Mouse (Mus musculus) CH12.LX (cell line): ENCODE measurements around the gene Pofut1. TPM values are rescaled to one million over a fixed set of nuclear protein-coding genes. Genes with fewer than 3 reads are reported as not detected.
A peak's percentile ranks its signal among the peaks of the same experiment; 100 is the strongest.

ENCODE experiments used
- DNase-seq: peaks from one replicate; pipeline ENCODE4 v3.0.0-alpha.2; 2013; ENCODE audit errors: extremely low read depth
- H3K27ac ChIP-seq: 2 replicates; pipeline ENCODE4 v1.5.1; 2012; ENCODE audit warnings: low read depth, mild to moderate bottlenecking, control low read depth, moderate library complexity; ENCODE audit not compliant: insufficient read depth
- H3K27me3 ChIP-seq: replicated peaks from 2 replicates; pipeline ENCODE3; 2012; ENCODE audit warnings: inconsistent platforms
- H3K36me3 ChIP-seq, 2 experiments: replicated peaks in 1 of 2; 2 replicates each; pipeline versions ENCODE3 to v1.6.1; 2012; ENCODE audit warnings: inconsistent platforms in 1 of 2, low read length in 1 of 2, mild to moderate bottlenecking in 1 of 2, mixed read lengths in 1 of 2, moderate library complexity in 1 of 2; ENCODE audit not compliant: control insufficient read depth in 1 of 2, insufficient read depth in 1 of 2
- H3K4me1 ChIP-seq, 2 experiments: 2 replicates each; pipeline ENCODE4 v1.6.1; 2012; ENCODE audit warnings: inconsistent platforms in 1 of 2, moderate library complexity in 1 of 2; ENCODE audit not compliant: insufficient read depth in 2 of 2, control insufficient read depth in 1 of 2
- H3K4me2 ChIP-seq: 2 replicates; pipeline ENCODE4 v1.6.1; 2012; ENCODE audit warnings: low read depth, mild to moderate bottlenecking, control low read depth; ENCODE audit not compliant: poor library complexity, insufficient read depth, severe bottlenecking
- H3K4me3 ChIP-seq, 3 experiments: fragments of 150-350 bp in 1 of 3; sonication (generic) in 1 of 3; replicated peaks in 1 of 3; 2 replicates each; pipeline versions ENCODE3 to v1.5.1; 2011 to 2012; ENCODE audit warnings: low read depth in 2 of 3, low read length in 2 of 3, mild to moderate bottlenecking in 2 of 3, moderate library complexity in 2 of 3, control low read depth in 1 of 3, improper control_type of control experiment in 1 of 3, inconsistent platforms in 1 of 3, mixed read lengths in 1 of 3; ENCODE audit not compliant: poor library complexity in 1 of 3
- H3K79me2 ChIP-seq: replicated peaks from 2 replicates; pipeline ENCODE4 v1.6.1; 2012; ENCODE audit warnings: mild to moderate bottlenecking, moderate library complexity; ENCODE audit not compliant: control insufficient read depth, poor library complexity, insufficient read depth, severe bottlenecking; ENCODE audit errors: extremely low read depth
- H3K9ac ChIP-seq: 2 replicates; pipeline ENCODE4 v1.6.1; 2012; ENCODE audit warnings: low read depth, mild to moderate bottlenecking, control low read depth, moderate library complexity; ENCODE audit not compliant: insufficient read depth
- H3K9me3 ChIP-seq: replicated peaks from 2 replicates; pipeline ENCODE3; 2012; ENCODE audit warnings: low read length, inconsistent platforms, mixed read lengths
- BHLHE40 ChIP-seq: IDR thresholded peaks from 2 replicates; pipeline ENCODE4 v1.6.1; 2011; ENCODE audit warnings: mild to moderate bottlenecking, low read depth, low read length, improper control_type of control experiment
- CHD2 ChIP-seq: IDR thresholded peaks from 2 replicates; pipeline ENCODE4 v1.6.1; 2011; ENCODE audit warnings: low read length, improper control_type of control experiment
- CTCF ChIP-seq, 2 experiments: IDR thresholded peaks in 1 of 2; conservative IDR thresholded peaks in 1 of 2; 2 replicates each; pipeline ENCODE4 v1.5.1; 2011 to 2012; ENCODE audit warnings: low read depth in 2 of 2, low read length in 2 of 2, improper control_type of control experiment in 1 of 2, inconsistent platforms in 1 of 2, mild to moderate bottlenecking in 1 of 2, moderate library complexity in 1 of 2
- E2F4 ChIP-seq: IDR thresholded peaks from 2 replicates; pipeline ENCODE4 v1.6.1; 2011; ENCODE audit warnings: low read depth, low read length, improper control_type of control experiment; ENCODE audit not compliant: insufficient replicate concordance
- ELF1 ChIP-seq: IDR thresholded peaks from 2 replicates; pipeline ENCODE4 v1.6.1; 2014; ENCODE audit warnings: low read depth, mild to moderate bottlenecking, inconsistent platforms, low read length, improper control_type of control experiment
- EP300 ChIP-seq: IDR thresholded peaks from 2 replicates; pipeline ENCODE4 v1.6.1; 2011; ENCODE audit warnings: low read length, improper control_type of control experiment
- ETS1 ChIP-seq: conservative IDR thresholded peaks from 2 replicates; pipeline ENCODE4 v1.6.1; 2012; ENCODE audit warnings: low read depth, mild to moderate bottlenecking, inconsistent platforms, low read length, improper control_type of control experiment, moderate library complexity
- GABPA ChIP-seq: IDR thresholded peaks from 2 replicates; pipeline ENCODE4 v1.6.1; 2012; ENCODE audit warnings: low read depth, low read length, improper control_type of control experiment, inconsistent platforms; ENCODE audit not compliant: insufficient replicate concordance
- HCFC1 ChIP-seq: IDR thresholded peaks from 2 replicates; pipeline ENCODE4 v1.6.1; 2012; ENCODE audit warnings: low read depth, mild to moderate bottlenecking, inconsistent platforms, low read length, improper control_type of control experiment
- JUND ChIP-seq: conservative IDR thresholded peaks from 2 replicates; pipeline ENCODE4 v1.6.1; 2011; ENCODE audit warnings: low read depth, low read length, improper control_type of control experiment
- KAT2A ChIP-seq: IDR thresholded peaks from 2 replicates; pipeline ENCODE4 v1.6.1; 2012; ENCODE audit warnings: low read length, improper control_type of control experiment, inconsistent platforms; ENCODE audit not compliant: insufficient replicate concordance
- MAFK ChIP-seq: IDR thresholded peaks from 2 replicates; pipeline ENCODE4 v1.6.1; 2011; ENCODE audit warnings: low read length, improper control_type of control experiment; ENCODE audit not compliant: insufficient replicate concordance
- MAX ChIP-seq: IDR thresholded peaks from 2 replicates; pipeline ENCODE4 v1.6.1; 2011; ENCODE audit warnings: low read length, improper control_type of control experiment
- MAZ ChIP-seq: IDR thresholded peaks from 2 replicates; pipeline ENCODE4 v1.6.1; 2012; ENCODE audit warnings: low read depth, mild to moderate bottlenecking, inconsistent platforms, low read length, improper control_type of control experiment, moderate library complexity
- MYC ChIP-seq: IDR thresholded peaks from 2 replicates; pipeline ENCODE4 v1.6.1; 2011; ENCODE audit warnings: low read depth, mild to moderate bottlenecking, improper control_type of control experiment, low read length
- PAX5 ChIP-seq: IDR thresholded peaks from 2 replicates; pipeline ENCODE4 v1.6.1; 2012; ENCODE audit warnings: low read length, inconsistent platforms, mixed read lengths
- POLR2A ChIP-seq: IDR thresholded peaks from 2 replicates; pipeline ENCODE4 v1.6.1; 2011; ENCODE audit warnings: low read depth, mild to moderate bottlenecking, improper control_type of control experiment, low read length
- POLR2AphosphoS2 ChIP-seq: IDR thresholded peaks from 2 replicates; pipeline ENCODE4 v1.6.1; 2011; ENCODE audit warnings: low read depth, low read length, improper control_type of control experiment
- RCOR1 ChIP-seq: conservative IDR thresholded peaks from 2 replicates; pipeline ENCODE4 v1.6.1; 2012; ENCODE audit warnings: low read depth, mild to moderate bottlenecking, inconsistent platforms, low read length, improper control_type of control experiment
- SIN3A ChIP-seq: IDR thresholded peaks from 2 replicates; pipeline ENCODE4 v1.6.1; 2012; ENCODE audit warnings: low read length, improper control_type of control experiment, inconsistent platforms
- TCF12 ChIP-seq: IDR thresholded peaks from 2 replicates; pipeline ENCODE4 v1.6.1; 2014; ENCODE audit warnings: low read depth, mild to moderate bottlenecking, inconsistent platforms, low read length, improper control_type of control experiment
- UBTF ChIP-seq: IDR thresholded peaks from 2 replicates; pipeline ENCODE4 v1.6.1; 2012; ENCODE audit warnings: low read depth, mild to moderate bottlenecking, inconsistent platforms, low read length, improper control_type of control experiment, moderate library complexity
- USF1 ChIP-seq: IDR thresholded peaks from 2 replicates; pipeline ENCODE4 v1.6.1; 2014; ENCODE audit warnings: low read depth, mild to moderate bottlenecking, inconsistent platforms, low read length, improper control_type of control experiment
- USF2 ChIP-seq: conservative IDR thresholded peaks from 2 replicates; pipeline ENCODE4 v1.6.1; 2011; ENCODE audit warnings: low read depth, low read length, improper control_type of control experiment
- ZC3H11A ChIP-seq: IDR thresholded peaks from 2 replicates; pipeline ENCODE4 v1.6.1; 2012; ENCODE audit warnings: low read depth, mild to moderate bottlenecking, inconsistent platforms, low read length, improper control_type of control experiment
- ZKSCAN1 ChIP-seq: IDR thresholded peaks from 2 replicates; pipeline ENCODE4 v1.6.1; 2012; ENCODE audit warnings: low read depth, inconsistent platforms, low read length, improper control_type of control experiment, borderline replicate concordance
- dilution Hi-C: fragments of 300-500 bp; cut with MboI; formaldehyde crosslinking; loops from 2 replicates; pipeline ENCODE4 v1.14.3; 2020; ENCODE audit warnings: low sequenced_read_pairs; ENCODE audit not compliant: extremely low pct_unique_long_range_greater_than_20kb, extremely low pct_ligation_motif_present
- in situ Hi-C: fragments of 300-500 bp; cut with MboI; formaldehyde crosslinking; loops from 3 replicates; pipeline ENCODE4 v1.14.3; 2019; ENCODE audit warnings: low sequenced_read_pairs, low pct_ligation_motif_present, low pct_unique_long_range_greater_than_20kb, mixed read lengths
- polyA plus RNA-seq: library from polyadenylated mRNA; unstranded; fragments of >175 nt; gene quantifications from 2 replicates; pipeline ENCODE4 v1.2.1, GENCODE M21; 2012; ENCODE audit warnings: low read depth; ENCODE audit not compliant: insufficient read length
- total RNA-seq, 2 experiments: library from RNA; depleted of rRNA; stranded (reverse); fragments of 300-350 nt in 1 of 2; fragments of >200 nt in 1 of 2; gene quantifications; 2 replicates each; pipeline ENCODE4 v1.2.3; 2012 to 2014

The Pofut1 gene
- total and polyA plus RNA-seq, 3 experiments = 15.0 to 25.6 (median 22.8) TPM

GRCm38 (mm10) chr2:153199114-153199513 lies 42.2 kb upstream of the Pofut1 start:
- dilution Hi-C loops = no loop called here
- H3K9me3 ChIP-seq = peaks cover 3% of the 10 kb centered on the region
- no peak for TF ChIP-seq CTCF (conservative IDR thresholded peaks at IDR 0.05 in 1 of 2, IDR thresholded peaks at IDR 0.05 in 1 of 2; ENCODE audit: low read depth in 2 of 2, low read length in 2 of 2)
- TF ChIP-seq RCOR1 = no peak
- TF ChIP-seq SIN3A = no peak
- TF ChIP-seq USF1 = no peak
- no peak for TF ChIP-seq POLR2AphosphoS2
- no peak for TF ChIP-seq TCF12
- no peak for TF ChIP-seq KAT2A
- no peak for TF ChIP-seq UBTF
- no peak for TF ChIP-seq MAFK
- TF ChIP-seq BHLHE40 = no peak
- TF ChIP-seq MYC = no peak
- TF ChIP-seq POLR2A = no peak
- TF ChIP-seq E2F4 = no peak
- no peak for TF ChIP-seq ZC3H11A
- TF ChIP-seq PAX5 = no peak
- TF ChIP-seq, all 38 proteins: peak for 0
- no peak overlapping the region for H3K9ac ChIP-seq
- DNase-seq = peak; percentile 19
- no peak overlapping the region for H3K4me3 ChIP-seq
- peaks cover 60 to 82% of the 10 kb centered on the region in 2 experiments for H3K36me3 ChIP-seq
- H3K4me2 ChIP-seq = no peak overlapping the region
- no peak overlapping the region for H3K27ac ChIP-seq
- H3K79me2 ChIP-seq = no peaks in the 10 kb centered on the region
- in situ Hi-C loops = no loop called here
- peaks cover 9 to 34% of the 10 kb centered on the region in 2 experiments for H3K4me1 ChIP-seq
- no peaks in the 10 kb centered on the region for H3K27me3 ChIP-seq

- no peak overlapping the region for H3K4me3 ChIP-seq
- H3K4me1 ChIP-seq = peaks cover 9 to 26% of the 10 kb centered on the region in 2 experiments
- in situ Hi-C loops (no loop called here), dilution Hi-C loops (no loop called here)
- H3K36me3 ChIP-seq = peaks cover 62 to 89% of the 10 kb centered on the region in 2 experiments
- H3K27ac ChIP-seq = no peak overlapping the region
- no peaks in the 10 kb centered on the region for H3K27me3 ChIP-seq
- no peak overlapping the region for H3K9ac ChIP-seq
- TF ChIP-seq E2F4 (no peak), ZKSCAN1 (no peak), USF2 (no peak), JUND (no peak), HCFC1 (no peak), EP300 (no peak), USF1 (no peak), CHD2 (no peak), GABPA (no peak), BHLHE40 (no peak), ETS1 (no peak), MAZ (no peak), POLR2AphosphoS2 (no peak), MAX (no peak), RCOR1 (no peak), MYC (no peak), KAT2A (no peak), CTCF (conservative IDR thresholded peaks at IDR 0.05 in 1 of 2, IDR thresholded peaks at IDR 0.05 in 1 of 2; ENCODE audit: low read depth in 2 of 2, low read length in 2 of 2) (no peak), ELF1 (no peak)
- no peaks in the 10 kb centered on the region for H3K79me2 ChIP-seq
- H3K9me3 ChIP-seq = peaks cover 3% of the 10 kb centered on the region
- no peak overlapping the region for H3K4me2 ChIP-seq
- DNase-seq = no peak
These were observed 38.6 kb upstream of the Pofut1 start for GRCm38 (mm10) chr2:153202766-153203165.
